Mouse (Mus musculus): ENCODE results near the gene Map3k13.

Gene Map3k13

GRCm38 (mm10) chr16:21852374-21852773 lies 58.2 kb downstream of the Map3k13 start:
- DNase-seq (ENCODE audit: low read depth, low spot score): no peak

GRCm38 (mm10) chr16:21853446-21853941 lies 59.3 kb downstream of the Map3k13 start:
- DNase-seq (ENCODE audit: low read depth, low spot score): no peak

- no peak for DNase-seq (ENCODE audit: low read depth, low spot score)
Measured at GRCm38 (mm10) chr16:21854589-21855284, 60.6 kb downstream of the Map3k13 start.

- DNase-seq (ENCODE audit: low read depth, low spot score): no peak
Measured at GRCm38 (mm10) chr16:21856134-21856533, 62.0 kb downstream of the Map3k13 start.

GRCm38 (mm10) chr16:21857126-21857644 lies 63.0 kb downstream of the Map3k13 start:
- DNase-seq (ENCODE audit: low read depth, low spot score): no peak

- DNase-seq (ENCODE audit: low read depth, low spot score): no peak
Measured at GRCm38 (mm10) chr16:21858163-21858562, 64.0 kb downstream of the Map3k13 start.

- no peak for DNase-seq (ENCODE audit: low read depth, low spot score)
Measured at GRCm38 (mm10) chr16:21858882-21859281, 64.7 kb downstream of the Map3k13 start.

GRCm38 (mm10) chr16:21862448-21862847 lies 68.3 kb downstream of the Map3k13 start:
- no peak for DNase-seq (ENCODE audit: low read depth, low spot score)

- DNase-seq (ENCODE audit: low read depth, low spot score): no peak
Measured at GRCm38 (mm10) chr16:21865250-21865982, 71.3 kb downstream of the Map3k13 start.

GRCm38 (mm10) chr16:21865983-21866575 lies 71.9 kb downstream of the Map3k13 start:
- no peak for DNase-seq (ENCODE audit: low read depth, low spot score)

- no peak for DNase-seq (ENCODE audit: low read depth, low spot score)
Measured at GRCm38 (mm10) chr16:21867727-21868126, 73.6 kb downstream of the Map3k13 start.

GRCm38 (mm10) chr16:21868651-21869050 lies 74.5 kb downstream of the Map3k13 start:
- DNase-seq (ENCODE audit: low read depth, low spot score): no peak

GRCm38 (mm10) chr16:21869879-21870278 lies 75.7 kb downstream of the Map3k13 start:
- DNase-seq (ENCODE audit: low read depth, low spot score): no peak

GRCm38 (mm10) chr16:21877735-21878134 lies 83.6 kb downstream of the Map3k13 start:
- no peak for DNase-seq (ENCODE audit: low read depth, low spot score)

GRCm38 (mm10) chr16:21878834-21879233 lies 84.7 kb downstream of the Map3k13 start:
- no peak for DNase-seq (ENCODE audit: low read depth, low spot score)

- DNase-seq (ENCODE audit: low read depth, low spot score): no peak
Measured at GRCm38 (mm10) chr16:21881181-21881580, 87.0 kb downstream of the Map3k13 start.

- no peak for DNase-seq (ENCODE audit: low read depth, low spot score)
Measured at GRCm38 (mm10) chr16:21881582-21882259, 87.6 kb downstream of the Map3k13 start.

- no peak for DNase-seq (ENCODE audit: low read depth, low spot score)
Measured at GRCm38 (mm10) chr16:21887601-21888000, 93.5 kb downstream of the Map3k13 start.

GRCm38 (mm10) chr16:21893890-21894289 lies 99.7 kb downstream of the Map3k13 start:
- DNase-seq (ENCODE audit: low read depth, low spot score): no peak

GRCm38 (mm10) chr16:21901286-21901685 lies 107.1 kb downstream of the Map3k13 start:
- no peak for DNase-seq (ENCODE audit: low read depth, low spot score)

GRCm38 (mm10) chr16:21904636-21905035 lies 110.5 kb downstream of the Map3k13 start:
- no peak for DNase-seq (ENCODE audit: low read depth, low spot score)

GRCm38 (mm10) chr16:21905996-21906395 lies 111.8 kb downstream of the Map3k13 start:
- no peak for DNase-seq (ENCODE audit: low read depth, low spot score)
